Mouse (Mus musculus): Measurements from ENCODE around the gene Leng9. TPM values are rescaled to one million over a fixed set of nuclear protein-coding genes. Genes with fewer than 3 reads are reported as not detected.

Gene Leng9
- polyA plus RNA-seq, 1 experiment from 2014 or later, result 3.1 TPM

DNA sequence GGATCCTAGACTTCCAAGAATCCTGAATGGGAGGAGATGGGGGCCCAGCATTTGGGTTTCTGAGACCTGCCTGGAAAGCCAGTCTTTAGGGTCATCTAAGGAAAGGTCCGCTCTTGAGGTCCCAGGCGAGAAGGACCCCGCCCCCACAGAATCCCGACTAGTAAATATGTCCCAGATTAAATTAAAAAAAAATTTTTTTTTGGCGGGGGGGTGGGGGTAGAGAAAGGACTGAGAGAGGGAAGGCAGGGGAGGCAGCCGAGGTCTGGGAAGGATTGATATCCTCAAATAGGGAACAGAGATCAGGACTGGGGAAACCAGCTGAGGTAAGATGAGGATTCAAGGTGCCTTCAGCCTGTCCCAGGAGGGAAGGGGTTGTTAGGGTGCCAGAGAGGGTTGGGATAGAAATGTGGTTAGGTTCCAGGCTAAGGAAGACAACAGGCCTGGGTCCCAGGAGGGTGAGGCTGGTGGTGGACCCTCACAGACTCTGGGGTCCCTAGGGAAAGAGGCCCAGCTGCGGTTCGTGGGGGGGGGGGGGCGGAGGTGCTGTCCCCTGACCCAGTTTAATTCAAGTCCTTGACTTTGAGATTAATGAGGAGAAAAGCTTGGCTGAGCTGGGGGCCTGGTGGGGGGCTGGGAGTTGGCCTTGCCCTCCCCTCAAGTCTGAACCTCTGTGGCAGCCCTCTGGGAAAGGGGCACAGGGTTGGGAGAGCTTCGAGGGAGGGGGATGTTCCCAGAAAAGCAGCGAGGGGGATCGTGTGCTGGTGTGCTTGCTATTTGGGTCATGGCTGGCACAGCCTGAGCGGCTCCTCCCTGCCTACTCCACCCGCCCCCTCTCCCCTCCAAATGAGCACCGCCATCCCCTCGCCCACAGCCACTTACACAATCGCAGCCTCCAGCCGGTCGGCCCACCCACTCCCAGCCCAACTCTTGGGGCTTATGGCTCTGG, 29.9 kb downstream of the Leng9 start:
- Histone ChIP-seq H3K4me3 (replicated peaks; ENCODE audit: low read length) (peak overlapping the region; percentile 71), H3K27me3 (ENCODE audit: control insufficient read depth, insufficient read depth, low read length) (no peaks in the 10 kb centered on the region), H3K27ac (peak overlapping the region; percentile 91), H3K9me3 (ENCODE audit: control insufficient read depth, low read length) (no peaks in the 10 kb centered on the region), H3K4me2 (replicated peaks) (peak overlapping the region; percentile 68), H3K36me3 (replicated peaks; ENCODE audit: control insufficient read depth, insufficient read depth) (no peaks in the 10 kb centered on the region), H3K9ac (peak overlapping the region; percentile 87), H3K4me1 (replicated peaks; ENCODE audit: control insufficient read depth, insufficient read depth, low read length) (peaks cover 44% of the 10 kb centered on the region)
- 11% methylated on average over 18 of the region's 19 CpGs for WGBS
- ATAC-seq (ENCODE audit: low FRiP score), result no peak
- peak; percentile 42 for DNase-seq (ENCODE audit: low spot score)

DNA sequence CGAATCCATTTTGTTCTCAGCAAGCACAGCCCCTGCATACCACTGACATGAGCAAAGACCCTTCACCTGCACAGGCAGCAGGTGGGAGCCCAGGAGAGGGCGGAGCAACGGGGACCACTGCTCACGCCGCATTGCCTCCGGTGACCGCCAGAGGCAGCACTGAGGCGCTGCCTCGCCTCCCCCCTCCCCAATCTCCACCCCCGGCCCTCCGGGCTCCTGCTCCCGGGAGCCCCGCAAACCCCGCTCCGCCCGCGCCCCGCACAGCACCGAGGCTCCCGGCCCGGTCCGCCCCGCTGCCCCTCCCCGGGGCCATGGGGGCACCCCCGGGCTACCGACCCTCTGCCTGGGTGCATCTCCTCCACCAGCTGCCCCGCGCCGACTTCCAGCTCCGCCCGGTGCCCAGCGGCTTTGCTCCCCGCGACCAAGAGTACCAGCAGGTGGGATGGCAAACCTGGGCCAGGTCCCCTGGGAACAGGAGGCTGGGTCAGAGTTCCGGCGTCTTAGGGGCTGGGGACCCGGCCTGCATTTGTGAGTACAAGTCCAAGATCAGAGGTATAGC, 30.8 kb downstream of the Leng9 start, which contains the start of gene Ttyh1:
Ttyh1 (plus strand) TSS at position 65 of the 559 bp plus-strand sequence.
- no peaks in the 10 kb centered on the region for H3K27me3 ChIP-seq (ENCODE audit: control insufficient read depth, insufficient read depth, low read length)
- ATAC-seq (ENCODE audit: low FRiP score) (peak; percentile 5; the same call in 1 of the 2 replicates), DNase-seq (ENCODE audit: low spot score) (peak; percentile 67)
- 1% methylated on average over 17 of the region's 37 CpGs for WGBS
- peak within 1 kb of the TSS; percentile 91 for H3K27ac ChIP-seq
- H3K4me3 ChIP-seq (replicated peaks; ENCODE audit: low read length), result peak within 1 kb of the TSS; percentile 71
- H3K36me3 ChIP-seq (replicated peaks; ENCODE audit: control insufficient read depth, insufficient read depth), result no peaks in the 10 kb centered on the region
- H3K9me3 ChIP-seq (ENCODE audit: control insufficient read depth, low read length), result no peaks in the 10 kb centered on the region
- H3K4me2 ChIP-seq (replicated peaks), result peak within 1 kb of the TSS; percentile 68
- peak within 1 kb of the TSS; percentile 87 for H3K9ac ChIP-seq
- H3K4me1 ChIP-seq (replicated peaks; ENCODE audit: control insufficient read depth, insufficient read depth, low read length), result peaks cover 35% of the 10 kb centered on the region

DNA sequence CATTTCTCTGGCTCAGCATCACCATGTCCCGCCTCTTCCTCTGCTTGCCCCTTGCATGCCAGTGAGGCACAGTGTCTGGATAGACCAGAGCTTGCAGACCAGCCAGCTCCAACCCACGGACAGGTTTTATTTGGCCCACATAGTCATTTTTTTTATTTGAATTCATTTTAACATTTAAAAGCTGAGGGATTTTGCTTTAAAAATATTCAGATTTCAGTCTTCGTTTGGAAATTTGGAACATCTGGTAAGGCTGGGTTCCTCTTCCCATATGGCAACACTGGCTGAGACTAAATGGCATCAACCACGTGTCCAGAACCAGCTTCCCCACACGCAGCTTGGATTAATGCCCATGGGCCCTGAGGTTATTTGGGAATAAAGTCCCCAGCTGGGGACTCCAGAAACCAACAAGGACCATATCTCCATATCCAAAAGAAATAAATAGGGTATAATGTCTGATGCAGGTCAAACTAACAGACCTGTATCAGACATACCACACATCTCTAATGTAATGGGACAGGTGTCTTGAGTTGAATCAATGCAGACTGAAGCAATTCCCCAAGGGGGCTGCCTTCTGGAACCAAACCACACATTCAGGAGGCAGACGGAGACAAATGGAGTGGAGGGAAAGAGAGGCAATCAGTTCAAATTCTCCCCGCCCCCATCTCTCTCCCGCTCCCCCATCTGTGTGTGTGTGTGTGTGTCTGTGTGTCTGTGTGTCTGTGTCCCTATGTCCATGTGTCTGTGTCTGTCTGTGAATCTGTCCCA, 32.9 kb downstream of the Leng9 start:
- H3K9me3 ChIP-seq (ENCODE audit: control insufficient read depth, low read length), result no peaks in the 10 kb centered on the region
- H3K9ac ChIP-seq, result no peak overlapping the region
- no peak for ATAC-seq (ENCODE audit: low FRiP score)
- H3K27ac ChIP-seq, result no peak overlapping the region; the same call in 1 of the 2 replicates
- H3K27me3 ChIP-seq (ENCODE audit: control insufficient read depth, insufficient read depth, low read length), result no peaks in the 10 kb centered on the region
- DNase-seq (ENCODE audit: low spot score), result no peak
- WGBS, result 57% methylated on average over 8 of the region's 8 CpGs
- H3K4me2 ChIP-seq (replicated peaks), result no peak overlapping the region
- no peak overlapping the region for H3K4me3 ChIP-seq (replicated peaks; ENCODE audit: low read length)
- H3K36me3 ChIP-seq (replicated peaks; ENCODE audit: control insufficient read depth, insufficient read depth), result no peaks in the 10 kb centered on the region
- H3K4me1 ChIP-seq (replicated peaks; ENCODE audit: control insufficient read depth, insufficient read depth, low read length), result peaks cover 24% of the 10 kb centered on the region

DNA sequence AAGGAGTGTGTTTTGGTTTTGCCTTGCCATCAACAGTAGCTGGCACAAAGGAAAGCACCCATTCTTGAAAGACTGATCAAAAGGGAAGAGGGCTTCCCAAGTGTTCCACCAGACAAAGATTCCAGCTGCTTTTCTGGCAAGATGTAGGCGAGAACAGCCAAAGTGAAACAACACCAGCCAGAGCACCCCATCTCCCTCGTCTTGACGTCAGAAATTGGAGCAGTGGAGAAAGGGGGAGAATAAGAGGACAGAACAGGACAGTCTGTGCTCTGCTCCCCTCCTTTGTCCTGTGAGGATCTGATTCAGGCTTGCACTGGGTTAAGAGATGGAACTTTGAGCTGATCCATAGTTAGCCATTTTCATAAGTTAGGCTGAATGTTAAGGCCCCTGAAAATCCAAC, 38.4 kb downstream of the Leng9 start:
- H3K27ac ChIP-seq, result 0 out of 2 replicates have a peak overlapping the region, but pooled peaks have one; percentile 14
- no peak overlapping the region for H3K4me3 ChIP-seq (replicated peaks; ENCODE audit: low read length)
- WGBS, result 45% methylated on average over 3 of the region's 3 CpGs
- no peak for DNase-seq (ENCODE audit: low spot score)
- no peaks in the 10 kb centered on the region for H3K27me3 ChIP-seq (ENCODE audit: control insufficient read depth, insufficient read depth, low read length)
- no peaks in the 10 kb centered on the region for H3K9me3 ChIP-seq (ENCODE audit: control insufficient read depth, low read length)
- H3K4me2 ChIP-seq (replicated peaks), result no peak overlapping the region
- no peaks in the 10 kb centered on the region for H3K4me1 ChIP-seq (replicated peaks; ENCODE audit: control insufficient read depth, insufficient read depth, low read length)
- no peaks in the 10 kb centered on the region for H3K36me3 ChIP-seq (replicated peaks; ENCODE audit: control insufficient read depth, insufficient read depth)
- H3K9ac ChIP-seq, result no peak overlapping the region
- ATAC-seq (ENCODE audit: low FRiP score), result no peak

DNA sequence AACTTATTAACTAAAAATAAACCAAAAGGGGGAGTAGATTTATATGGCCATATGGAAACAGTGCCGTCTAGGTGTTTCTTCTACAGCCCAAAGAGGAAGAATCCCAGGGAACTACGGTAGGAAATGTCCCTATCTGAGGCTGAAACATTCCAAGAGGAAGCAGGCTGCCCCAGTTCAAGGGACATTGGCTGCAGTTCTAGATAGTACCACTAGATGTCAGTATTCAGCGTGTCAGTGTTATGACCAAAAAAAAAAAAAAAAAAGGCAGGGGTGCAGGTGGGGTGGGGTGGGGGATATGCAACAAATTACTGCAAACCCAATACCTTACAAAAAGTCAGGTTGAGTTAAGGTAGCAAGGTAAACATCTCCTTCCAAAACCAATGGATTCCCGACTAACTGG, 46.8 kb downstream of the Leng9 start:
- WGBS, result 14% methylated on average over 4 of the region's 4 CpGs
- no peak overlapping the region for H3K4me3 ChIP-seq (replicated peaks; ENCODE audit: low read length)
- no peaks in the 10 kb centered on the region for H3K36me3 ChIP-seq (replicated peaks; ENCODE audit: control insufficient read depth, insufficient read depth)
- H3K9ac ChIP-seq, result no peak overlapping the region
- no peaks in the 10 kb centered on the region for H3K4me1 ChIP-seq (replicated peaks; ENCODE audit: control insufficient read depth, insufficient read depth, low read length)
- no peaks in the 10 kb centered on the region for H3K9me3 ChIP-seq (ENCODE audit: control insufficient read depth, low read length)
- no peaks in the 10 kb centered on the region for H3K27me3 ChIP-seq (ENCODE audit: control insufficient read depth, insufficient read depth, low read length)
- ATAC-seq (ENCODE audit: low FRiP score), result no peak
- H3K4me2 ChIP-seq (replicated peaks), result no peak overlapping the region
- no peak overlapping the region for H3K27ac ChIP-seq
- DNase-seq (ENCODE audit: low spot score), result peak; percentile 84

DNA sequence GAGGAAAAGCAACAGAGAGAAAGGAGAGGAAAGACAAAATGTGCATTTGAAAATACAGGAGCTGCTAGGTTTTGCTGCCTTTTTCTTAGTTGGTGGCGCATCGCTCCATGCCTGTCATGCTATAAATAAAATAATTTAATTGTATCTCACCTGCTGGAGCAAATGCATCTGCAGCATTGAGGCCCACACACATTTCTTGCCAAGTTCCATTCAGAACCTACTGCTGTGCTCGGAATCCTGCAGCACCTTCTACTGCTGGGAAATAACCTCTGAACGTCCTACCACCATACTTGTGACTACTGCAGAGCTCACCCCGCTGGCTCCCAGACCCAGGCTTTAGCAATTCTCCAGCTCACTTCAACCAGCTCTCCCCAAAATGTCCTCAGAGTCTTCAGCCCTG, 49.0 kb downstream of the Leng9 start:
- Histone ChIP-seq H3K9me3 (ENCODE audit: control insufficient read depth, low read length) (no peaks in the 10 kb centered on the region), H3K4me2 (replicated peaks) (no peak overlapping the region), H3K27me3 (ENCODE audit: control insufficient read depth, insufficient read depth, low read length) (no peaks in the 10 kb centered on the region), H3K4me3 (replicated peaks; ENCODE audit: low read length) (no peak overlapping the region), H3K4me1 (replicated peaks; ENCODE audit: control insufficient read depth, insufficient read depth, low read length) (no peaks in the 10 kb centered on the region), H3K27ac (no peak overlapping the region), H3K9ac (no peak overlapping the region), H3K36me3 (replicated peaks; ENCODE audit: control insufficient read depth, insufficient read depth) (no peaks in the 10 kb centered on the region)
- no peak for ATAC-seq (ENCODE audit: low FRiP score)
- no peak for DNase-seq (ENCODE audit: low spot score)
- WGBS, result 80% methylated on average over 5 of the region's 5 CpGs

DNA sequence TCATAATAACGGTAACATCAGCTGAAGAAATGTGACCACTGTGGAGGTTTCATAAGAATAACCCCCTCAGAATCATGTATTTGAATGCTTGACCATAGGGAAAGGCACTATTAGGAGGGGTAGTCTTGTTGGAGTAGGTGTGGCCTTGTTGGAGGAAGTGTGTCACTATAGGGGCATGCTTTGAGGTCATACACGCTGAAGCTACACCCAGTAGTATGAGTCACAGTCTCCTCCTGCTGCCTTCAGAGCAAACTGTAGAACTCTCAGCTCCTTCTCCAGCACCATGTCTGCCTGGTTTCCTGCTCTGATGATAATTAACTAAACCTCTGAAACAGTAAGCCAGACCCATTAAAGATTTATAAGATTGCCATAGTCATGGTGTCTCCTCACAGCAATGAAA, 51.3 kb downstream of the Leng9 start:
- ATAC-seq (ENCODE audit: low FRiP score) (no peak), DNase-seq (ENCODE audit: low spot score) (no peak)
- no peaks in the 10 kb centered on the region for H3K4me1 ChIP-seq (replicated peaks; ENCODE audit: control insufficient read depth, insufficient read depth, low read length)
- H3K4me2 ChIP-seq (replicated peaks), result no peak overlapping the region
- 81% methylated on average over 2 of the region's 2 CpGs for WGBS
- no peak overlapping the region for H3K4me3 ChIP-seq (replicated peaks; ENCODE audit: low read length)
- no peak overlapping the region for H3K9ac ChIP-seq
- no peaks in the 10 kb centered on the region for H3K27me3 ChIP-seq (ENCODE audit: control insufficient read depth, insufficient read depth, low read length)
- H3K36me3 ChIP-seq (replicated peaks; ENCODE audit: control insufficient read depth, insufficient read depth), result no peaks in the 10 kb centered on the region
- H3K9me3 ChIP-seq (ENCODE audit: control insufficient read depth, low read length), result no peaks in the 10 kb centered on the region
- no peak overlapping the region for H3K27ac ChIP-seq

DNA sequence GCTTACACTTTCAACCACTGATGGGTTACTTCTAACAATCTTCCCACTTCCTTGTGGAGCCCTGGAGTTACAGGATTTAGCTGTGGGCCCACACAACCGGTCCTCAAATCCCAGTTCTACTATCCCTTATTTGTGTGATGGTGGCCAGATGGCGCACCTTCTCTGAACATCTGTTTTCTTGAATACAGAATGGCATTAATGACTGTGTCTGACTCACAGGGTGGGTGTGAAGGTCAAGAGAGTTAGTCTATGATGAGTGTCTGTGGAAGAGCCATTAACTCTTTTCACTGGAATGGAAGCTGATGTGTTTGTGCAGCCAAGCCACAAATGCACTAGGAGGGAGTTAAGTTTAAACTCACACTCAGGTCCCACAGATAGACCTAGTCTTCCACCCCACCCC, 51.9 kb downstream of the Leng9 start:
- Histone ChIP-seq H3K27me3 (ENCODE audit: control insufficient read depth, insufficient read depth, low read length) (no peaks in the 10 kb centered on the region), H3K4me1 (replicated peaks; ENCODE audit: control insufficient read depth, insufficient read depth, low read length) (no peaks in the 10 kb centered on the region), H3K27ac (no peak overlapping the region), H3K9ac (no peak overlapping the region), H3K9me3 (ENCODE audit: control insufficient read depth, low read length) (no peaks in the 10 kb centered on the region), H3K36me3 (replicated peaks; ENCODE audit: control insufficient read depth, insufficient read depth) (no peaks in the 10 kb centered on the region), H3K4me2 (replicated peaks) (no peak overlapping the region), H3K4me3 (replicated peaks; ENCODE audit: low read length) (no peak overlapping the region)
- ATAC-seq (ENCODE audit: low FRiP score) (no peak), DNase-seq (ENCODE audit: low spot score) (no peak)
- whole genome bisulfite sequencing, result 85% methylated on average over 2 of the region's 2 CpGs
